Mouse (Mus musculus) embryonic facial prominence, embryonic 13.5 days (tissue): Measurements from ENCODE around the gene Trem3. TPM values are rescaled to one million over a fixed set of nuclear protein-coding genes. Genes with fewer than 3 reads are reported as not detected.

ENCODE experiments used
- ATAC-seq: fragments of 200-750 bp; cut with Nextera tagmentation; 2 replicates; pipeline ENCODE4 v1.8.0; 2017; ENCODE audit warnings: low read depth; ENCODE audit not compliant: insufficient number of reproducible peaks, insufficient read depth, low FRiP score, low TSS enrichment
- H3K27ac ChIP-seq: fragments of 300-500 bp; sonication (generic); 2 replicates; pipeline ENCODE4 v1.5.1; 2015; ENCODE audit warnings: moderate library complexity, mild to moderate bottlenecking, inconsistent platforms
- H3K27me3 ChIP-seq: fragments of 300-500 bp; sonication (generic); 2 replicates; pipeline ENCODE4 v1.6.1; 2015; ENCODE audit warnings: mild to moderate bottlenecking, inconsistent platforms
- H3K36me3 ChIP-seq: fragments of 300-500 bp; sonication (generic); 2 replicates; pipeline ENCODE4 v1.6.1; 2015; ENCODE audit warnings: mild to moderate bottlenecking, inconsistent platforms
- H3K4me1 ChIP-seq: fragments of 300-500 bp; sonication (generic); 2 replicates; pipeline ENCODE4 v1.6.1; 2015; ENCODE audit warnings: inconsistent platforms
- H3K4me2 ChIP-seq: fragments of 300-500 bp; sonication (generic); 2 replicates; pipeline ENCODE4 v1.6.1; 2015; ENCODE audit warnings: moderate library complexity, mild to moderate bottlenecking, inconsistent platforms
- H3K4me3 ChIP-seq: fragments of 300-500 bp; sonication (generic); 2 replicates; pipeline ENCODE4 v1.5.1; 2015; ENCODE audit warnings: mild to moderate bottlenecking, inconsistent platforms
- H3K9ac ChIP-seq: fragments of 300-500 bp; sonication (generic); 2 replicates; pipeline ENCODE4 v1.6.1; 2015; ENCODE audit warnings: mild to moderate bottlenecking, inconsistent platforms
- H3K9me3 ChIP-seq: fragments of 300-500 bp; sonication (generic); 2 replicates; pipeline ENCODE4 v1.6.1; 2016; ENCODE audit warnings: inconsistent platforms
- WGBS: fragments of 180-500 bp; shearing (Covaris S2); methylation state at CpG from one replicate; pipeline ENCODE4 v1.1.7; 2015; ENCODE audit warnings: mixed read lengths; 5-methylcytosine and 5-hydroxymethylcytosine counted together
- polyA plus RNA-seq: library from polyadenylated mRNA; unstranded; fragments of >200 nt; fragmentation: Nextera tagmentation; extraction: Ambion mirVana; gene quantifications from 2 replicates; pipeline ENCODE4 v1.2.1, GENCODE M21; 2015

The Trem3 gene
- polyA plus RNA-seq, 1 experiment from 2014 or later, result not detected

- H3K36me3 ChIP-seq, result no peaks in the 10 kb centered on the region
- no peaks in the 10 kb centered on the region for H3K27me3 ChIP-seq
- H3K4me2 ChIP-seq, result no peak overlapping the region
- no peaks in the 10 kb centered on the region for H3K9me3 ChIP-seq
- 91% methylated on average over 4 of the region's 4 CpGs for WGBS
- no peak overlapping the region for H3K27ac ChIP-seq
- no peaks in the 10 kb centered on the region for H3K4me1 ChIP-seq
- ATAC-seq, result no peak
- no peak overlapping the region for H3K4me3 ChIP-seq
- no peak overlapping the region for H3K9ac ChIP-seq
These were observed 25.0 kb downstream of the Trem3 start for GRCm38 (mm10) chr17:48272598-48272997.

- WGBS, result 84% methylated on average over 4 of the region's 4 CpGs
- no peak overlapping the region for H3K27ac ChIP-seq
- no peaks in the 10 kb centered on the region for H3K4me1 ChIP-seq
- no peak for ATAC-seq
- H3K9ac ChIP-seq, result no peak overlapping the region
- H3K27me3 ChIP-seq, result no peaks in the 10 kb centered on the region
- no peak overlapping the region for H3K4me2 ChIP-seq
- no peak overlapping the region for H3K4me3 ChIP-seq
- no peaks in the 10 kb centered on the region for H3K36me3 ChIP-seq
- H3K9me3 ChIP-seq, result no peaks in the 10 kb centered on the region
These were observed 26.5 kb downstream of the Trem3 start for GRCm38 (mm10) chr17:48274098-48274497.

- no peaks in the 10 kb centered on the region for H3K4me1 ChIP-seq
- no peak overlapping the region for H3K4me2 ChIP-seq
- ATAC-seq, result no peak
- no peak overlapping the region for H3K4me3 ChIP-seq
- no peaks in the 10 kb centered on the region for H3K36me3 ChIP-seq
- 27% methylated on average over 6 of the region's 6 CpGs for WGBS
- no peaks in the 10 kb centered on the region for H3K27me3 ChIP-seq
- no peak overlapping the region for H3K9ac ChIP-seq
- no peaks in the 10 kb centered on the region for H3K9me3 ChIP-seq
- no peak overlapping the region for H3K27ac ChIP-seq
These were observed 27.3 kb downstream of the Trem3 start for GRCm38 (mm10) chr17:48274885-48275284.

- Histone ChIP-seq H3K36me3 (no peaks in the 10 kb centered on the region), H3K4me3 (no peak overlapping the region), H3K27me3 (no peaks in the 10 kb centered on the region), H3K27ac (no peak overlapping the region), H3K9ac (no peak overlapping the region), H3K4me2 (no peak overlapping the region), H3K4me1 (no peaks in the 10 kb centered on the region), H3K9me3 (no peaks in the 10 kb centered on the region)
- 58% methylated on average over 7 of the region's 7 CpGs for WGBS
- ATAC-seq, result no peak
These were observed 28.2 kb downstream of the Trem3 start for GRCm38 (mm10) chr17:48275736-48276135.

GRCm38 (mm10) chr17:48278381-48278780 is 30.8 kb downstream of the Trem3 start:
- Histone ChIP-seq H3K4me1 (peaks cover 7% of the 10 kb centered on the region; the same call in 1 of the 2 replicates), H3K4me2 (no peak overlapping the region), H3K4me3 (no peak overlapping the region), H3K36me3 (no peaks in the 10 kb centered on the region), H3K9ac (no peak overlapping the region), H3K27me3 (no peaks in the 10 kb centered on the region), H3K9me3 (no peaks in the 10 kb centered on the region), H3K27ac (no peak overlapping the region)
- no peak for ATAC-seq

- H3K9ac ChIP-seq, result no peak overlapping the region
- peaks cover 7% of the 10 kb centered on the region; the same call in 1 of the 2 replicates for H3K4me1 ChIP-seq
- H3K4me2 ChIP-seq, result no peak overlapping the region
- no peaks in the 10 kb centered on the region for H3K36me3 ChIP-seq
- H3K9me3 ChIP-seq, result no peaks in the 10 kb centered on the region
- 79% methylated on average over 4 of the region's 4 CpGs for WGBS
- no peak for ATAC-seq
- no peak overlapping the region for H3K27ac ChIP-seq
- H3K27me3 ChIP-seq, result no peaks in the 10 kb centered on the region
- H3K4me3 ChIP-seq, result no peak overlapping the region
These were observed 31.4 kb downstream of the Trem3 start for GRCm38 (mm10) chr17:48279002-48279401.

GRCm38 (mm10) chr17:48280943-48281738 is 33.6 kb downstream of the Trem3 start:
- WGBS, result 30% methylated on average over 18 of the region's 18 CpGs
- Histone ChIP-seq H3K4me3 (peak overlapping the region; percentile 33), H3K27me3 (no peaks in the 10 kb centered on the region), H3K27ac (peak overlapping the region; percentile 71), H3K36me3 (no peaks in the 10 kb centered on the region), H3K4me1 (peaks cover 7% of the 10 kb centered on the region; the same call in 1 of the 2 replicates), H3K9ac (peak overlapping the region; percentile 62), H3K9me3 (no peaks in the 10 kb centered on the region), H3K4me2 (peak overlapping the region; percentile 60)
- peak; percentile 48; the same call in 1 of the 2 replicates for ATAC-seq

GRCm38 (mm10) chr17:48281739-48282085 is 34.1 kb downstream of the Trem3 start:
- Histone ChIP-seq H3K36me3 (no peaks in the 10 kb centered on the region), H3K4me2 (peak overlapping the region; percentile 60), H3K9ac (peak overlapping the region; percentile 62), H3K27me3 (no peaks in the 10 kb centered on the region), H3K27ac (peak overlapping the region; percentile 71), H3K4me1 (peaks cover 7% of the 10 kb centered on the region; the same call in 1 of the 2 replicates), H3K4me3 (peak overlapping the region; percentile 33), H3K9me3 (no peaks in the 10 kb centered on the region)
- 3% methylated on average over 3 of the region's 3 CpGs for WGBS
- ATAC-seq, result no peak

GRCm38 (mm10) chr17:48286765-48287164 is 39.2 kb downstream of the Trem3 start:
- Histone ChIP-seq H3K9me3 (no peaks in the 10 kb centered on the region), H3K36me3 (no peaks in the 10 kb centered on the region)

GRCm38 (mm10) chr17:48287276-48287675 is 39.7 kb downstream of the Trem3 start:
- no peak overlapping the region for H3K9ac ChIP-seq
- 57% methylated on average over 2 of the region's 2 CpGs for WGBS
- H3K4me2 ChIP-seq, result no peak overlapping the region
- no peaks in the 10 kb centered on the region for H3K36me3 ChIP-seq
- no peak overlapping the region for H3K27ac ChIP-seq
- H3K4me3 ChIP-seq, result no peak overlapping the region
- ATAC-seq, result no peak
- H3K4me1 ChIP-seq, result no peaks in the 10 kb centered on the region
- no peaks in the 10 kb centered on the region for H3K9me3 ChIP-seq
- H3K27me3 ChIP-seq, result no peaks in the 10 kb centered on the region; the same call in 1 of the 2 replicates

More at GRCm38 (mm10) chr17:48286765-48287164, 39.2 kb downstream of the Trem3 start:
- no peak for ATAC-seq
- WGBS, result 41% methylated on average over 1 of the region's 1 CpGs
- Histone ChIP-seq H3K4me3 (no peak overlapping the region), H3K9ac (no peak overlapping the region), H3K27ac (no peak overlapping the region), H3K27me3 (no peaks in the 10 kb centered on the region; the same call in 1 of the 2 replicates), H3K4me1 (no peaks in the 10 kb centered on the region), H3K4me2 (no peak overlapping the region)

- no peaks in the 10 kb centered on the region for H3K4me1 ChIP-seq
- no peaks in the 10 kb centered on the region; the same call in 1 of the 2 replicates for H3K27me3 ChIP-seq
- no peaks in the 10 kb centered on the region for H3K9me3 ChIP-seq
- H3K27ac ChIP-seq, result no peak overlapping the region
- H3K9ac ChIP-seq, result no peak overlapping the region
- no peak for ATAC-seq
- H3K36me3 ChIP-seq, result no peaks in the 10 kb centered on the region
- WGBS, result 84% methylated on average over 5 of the region's 5 CpGs
- H3K4me2 ChIP-seq, result no peak overlapping the region
- H3K4me3 ChIP-seq, result no peak overlapping the region
These were observed 46.1 kb downstream of the Trem3 start for GRCm38 (mm10) chr17:48293500-48294194.

- Histone ChIP-seq H3K27me3 (no peaks in the 10 kb centered on the region), H3K4me2 (no peak within 1 kb of the TSS), H3K9me3 (no peaks in the 10 kb centered on the region), H3K9ac (no peak within 1 kb of the TSS), H3K4me1 (no peaks in the 10 kb centered on the region), H3K27ac (no peak within 1 kb of the TSS), H3K4me3 (no peak within 1 kb of the TSS), H3K36me3 (no peaks in the 10 kb centered on the region)
- ATAC-seq, result no peak
- WGBS, result 28% methylated on average over 3 of the region's 4 CpGs
These were observed 51.6 kb downstream of the Trem3 start, which contains the start of gene Treml2 for GRCm38 (mm10) chr17:48299203-48299602. Treml2 (plus strand) TSS chr17:48299498.
